Mouse (Mus musculus) myocyte (in vitro differentiated cells): Measurements from ENCODE around the gene Chd9. TPM values are rescaled to one million over a fixed set of nuclear protein-coding genes. Genes with fewer than 3 reads are reported as not detected.
"Not testable (repeated sequence)": the region's sequence is repeated elsewhere in the genome, so short reads cannot be mapped to it uniquely, and the experiment has no call there.

Experiments used
- H3K27me3 ChIP-seq: one replicate; pipeline ENCODE4 v1.6.1; 2011; ENCODE audit not compliant: control insufficient read depth, insufficient read depth, insufficient read length
- H3K36me3 ChIP-seq: one replicate; pipeline ENCODE4 v1.6.1; 2011; ENCODE audit not compliant: control insufficient read depth, insufficient read depth
- H3K4me2 ChIP-seq: one replicate; pipeline ENCODE4 v1.6.1; 2011; ENCODE audit warnings: low read depth, control low read depth
- H3K4me3 ChIP-seq: one replicate; pipeline ENCODE4 v1.5.1; 2011; ENCODE audit warnings: mild to moderate bottlenecking, control low read depth, moderate library complexity
- H3K79me2 ChIP-seq: one replicate; pipeline ENCODE4 v1.6.1; 2011; ENCODE audit not compliant: control insufficient read depth, insufficient read depth
- H3ac ChIP-seq: one replicate; pipeline ENCODE4 v1.6.1; 2011; ENCODE audit not compliant: control insufficient read depth, insufficient read length
- CEBPB ChIP-seq: IDR thresholded peaks from 2 replicates; pipeline ENCODE4 v1.6.1; 2011; ENCODE audit warnings: mild to moderate bottlenecking, moderate library complexity; ENCODE audit not compliant: poor library complexity, insufficient read depth, severe bottlenecking
- E2F4 ChIP-seq: IDR thresholded peaks from one replicate; pipeline ENCODE4 v1.6.1; 2011; ENCODE audit warnings: mild to moderate bottlenecking, control low read depth, moderate library complexity; ENCODE audit not compliant: insufficient read depth
- MAX ChIP-seq: IDR thresholded peaks from one replicate; pipeline ENCODE4 v1.6.1; 2011; ENCODE audit warnings: low read depth, mild to moderate bottlenecking, control low read depth
- MYOD1 ChIP-seq, 3 experiments: IDR thresholded peaks; one replicate each; pipeline ENCODE4 v1.6.1; 2011; ENCODE audit warnings: control low read depth in 2 of 3, low read depth in 2 of 3, mild to moderate bottlenecking in 2 of 3, moderate library complexity in 1 of 3; ENCODE audit not compliant: insufficient read length in 2 of 3, control insufficient read depth in 1 of 3
- MYOG ChIP-seq, 3 experiments: IDR thresholded peaks; one replicate each; pipeline ENCODE4 v1.6.1; 2011; ENCODE audit warnings: control low read depth in 2 of 3, low read depth in 2 of 3, mild to moderate bottlenecking in 2 of 3; ENCODE audit not compliant: insufficient read length in 2 of 3, control insufficient read depth in 1 of 3, insufficient read depth in 1 of 3
- POLR2A ChIP-seq: IDR thresholded peaks from one replicate; pipeline ENCODE4 v1.6.1; 2011; ENCODE audit warnings: low read depth, mild to moderate bottlenecking, control low read depth, moderate library complexity; ENCODE audit not compliant: insufficient read length
- POLR2AphosphoS2 ChIP-seq: IDR thresholded peaks from one replicate; pipeline ENCODE4 v1.6.1; 2011; ENCODE audit warnings: low read depth, control low read depth; ENCODE audit not compliant: insufficient read length
- REST ChIP-seq: IDR thresholded peaks from one replicate; pipeline ENCODE4 v1.6.1; 2011; ENCODE audit warnings: mild to moderate bottlenecking, control low read depth, moderate library complexity; ENCODE audit not compliant: insufficient read depth, insufficient read length
- SRF ChIP-seq: IDR thresholded peaks from one replicate; pipeline ENCODE4 v1.6.1; 2011; ENCODE audit warnings: low read depth; ENCODE audit not compliant: control insufficient read depth, insufficient read length
- TCF12 ChIP-seq: IDR thresholded peaks from one replicate; pipeline ENCODE4 v1.6.1; 2011; ENCODE audit warnings: mild to moderate bottlenecking, control low read depth; ENCODE audit not compliant: poor library complexity, insufficient read depth, severe bottlenecking
- TCF3 ChIP-seq: IDR thresholded peaks from one replicate; pipeline ENCODE4 v1.6.1; 2011; ENCODE audit warnings: low read depth, control low read depth; ENCODE audit not compliant: insufficient read length
- USF1 ChIP-seq: IDR thresholded peaks from one replicate; pipeline ENCODE4 v1.6.1; 2011; ENCODE audit warnings: low read depth, mild to moderate bottlenecking, control low read depth, moderate library complexity
- polyA plus RNA-seq: library from polyadenylated mRNA; unstranded; fragments of >200 nt; fragmentation: generic; extraction: Trizol; gene quantifications from one replicate; pipeline ENCODE4 v1.2.1, GENCODE M21; 2012; ENCODE audit warnings: missing spikeins

The Chd9 gene
- polyA plus RNA-seq, 1 experiment: 29.6 TPM

GRCm38 (mm10) chr8:90881181-90881580, 53.0 kb downstream of the Chd9 start:
- no peak overlapping the region for H3K4me2 ChIP-seq

GRCm38 (mm10) chr8:90882088-90882691, 54.0 kb downstream of the Chd9 start:
- H3ac ChIP-seq: no peak overlapping the region
- H3K4me3 ChIP-seq: no peak overlapping the region
- no peak overlapping the region for H3K4me2 ChIP-seq
- TF ChIP-seq MYOD1 (IDR thresholded peaks at IDR 0.05; ENCODE audit: control insufficient read depth in 1 of 3, insufficient read length in 2 of 3, low read depth in 2 of 3) (no peak), MAX (no peak), POLR2A (no peak), E2F4 (no peak), USF1 (no peak), TCF12 (no peak), TCF3 (no peak), POLR2AphosphoS2 (no peak), CEBPB (no peak), MYOG (IDR thresholded peaks at IDR 0.05; ENCODE audit: control insufficient read depth in 1 of 3, insufficient read depth in 1 of 3, insufficient read length in 2 of 3, low read depth in 2 of 3) (no peak), SRF (no peak), REST (no peak)
- no peaks in the 10 kb centered on the region for H3K79me2 ChIP-seq
- H3K27me3 ChIP-seq: no peaks in the 10 kb centered on the region
- H3K36me3 ChIP-seq: no peaks in the 10 kb centered on the region

More at GRCm38 (mm10) chr8:90881181-90881580, 53.0 kb downstream of the Chd9 start:
- no peak overlapping the region for H3K4me3 ChIP-seq
- TF ChIP-seq E2F4: no peak
- TF ChIP-seq MYOG (IDR thresholded peaks at IDR 0.05; ENCODE audit: control insufficient read depth in 1 of 3, insufficient read depth in 1 of 3, insufficient read length in 2 of 3, low read depth in 2 of 3): no peak
- H3K79me2 ChIP-seq: no peaks in the 10 kb centered on the region
- no peaks in the 10 kb centered on the region for H3K27me3 ChIP-seq
- H3K36me3 ChIP-seq: no peaks in the 10 kb centered on the region
- no peak overlapping the region for H3ac ChIP-seq

- Histone ChIP-seq H3K4me3 (no peak overlapping the region), H3K4me2 (no peak overlapping the region), H3K79me2 (no peaks in the 10 kb centered on the region), H3K36me3 (no peaks in the 10 kb centered on the region), H3ac (no peak overlapping the region), H3K27me3 (no peaks in the 10 kb centered on the region)
- no peak for TF ChIP-seq MAX
Observed at GRCm38 (mm10) chr8:90885671-90886368, 57.7 kb downstream of the Chd9 start.

DNA sequence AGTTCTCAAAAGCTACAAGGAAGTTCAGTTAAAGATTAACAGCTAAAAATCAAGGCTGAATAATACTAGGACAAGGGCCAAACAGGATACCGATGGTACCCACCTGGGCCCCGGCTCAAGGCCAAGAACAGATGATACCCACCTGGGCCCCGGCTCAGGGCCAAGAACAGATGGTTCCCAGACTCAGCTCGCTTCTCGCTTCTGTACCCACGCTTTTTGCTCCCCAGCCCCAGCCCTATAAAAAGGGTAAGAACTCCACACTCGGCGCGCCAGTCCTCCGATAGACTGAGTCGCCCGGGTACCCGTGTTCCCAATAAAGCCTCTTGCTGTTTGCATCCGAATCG, 58.2 kb downstream of the Chd9 start:
- H3K4me2 ChIP-seq, H3K27me3 ChIP-seq, H3K36me3 ChIP-seq, H3K79me2 ChIP-seq, H3ac ChIP-seq: not testable (repeated sequence)
- H3K4me3 ChIP-seq: peak overlapping the region; percentile 19

- not testable (repeated sequence) for H3K36me3 ChIP-seq, H3ac ChIP-seq, H3K27me3 ChIP-seq, H3K79me2 ChIP-seq, H3K4me2 ChIP-seq
- peak overlapping the region; percentile 19 for H3K4me3 ChIP-seq
Observed at GRCm38 (mm10) chr8:90887328-90887727, 59.2 kb downstream of the Chd9 start.

- Histone ChIP-seq H3K27me3 (no peaks in the 10 kb centered on the region), H3K79me2 (no peaks in the 10 kb centered on the region), H3K36me3 (no peaks in the 10 kb centered on the region), H3K4me2 (no peak overlapping the region), H3K4me3 (no peak overlapping the region), H3ac (no peak overlapping the region)
- TF ChIP-seq MYOD1 (IDR thresholded peaks at IDR 0.05; ENCODE audit: control insufficient read depth in 1 of 3, insufficient read length in 2 of 3, low read depth in 2 of 3) (no peak), MAX (no peak), TCF12 (no peak), E2F4 (no peak), SRF (no peak), POLR2A (no peak), REST (no peak), TCF3 (no peak), USF1 (no peak), POLR2AphosphoS2 (no peak), MYOG (IDR thresholded peaks at IDR 0.05; ENCODE audit: control insufficient read depth in 1 of 3, insufficient read depth in 1 of 3, insufficient read length in 2 of 3, low read depth in 2 of 3) (no peak), CEBPB (no peak)
Observed at GRCm38 (mm10) chr8:90891872-90892578, 63.9 kb downstream of the Chd9 start.
